Mouse (Mus musculus): ENCODE measurements at regions not wholly inside any gene's neighbourhood (a gene's known extent, or its start where the extent isn't known, plus 50 kb on each side); places are given as distances from the start of the nearest gene placed in this dataset.

GRCm38 (mm10) chr2:115338178-115338577 lies 243.3 kb upstream of the BC052040 start:
- TF ChIP-seq CTCF (IDR thresholded peaks at IDR 0.05) (no peak), POLR2A (IDR thresholded peaks at IDR 0.05; ENCODE audit: insufficient read depth, low read depth, low read length) (no peak)

Measured in heart, adult 2 months (tissue).